8 mouse cellular contexts compared by ENCODE assay signal in genomic region chr8:61589972-61590391, GRCm38 (mm10).
DNase-seq lines count a peak whose midpoint lies in the region; ATAC-seq lines count a peak whose summit lies in the region.

No protein-coding gene starts in this region.

- H3K36me3 ChIP-seq in limb, embryonic 12.5 days = peaks cover 6% of the 10 kb centered on the region
- H3K36me3 ChIP-seq in neural tube, embryonic 14.5 days (ENCODE audit: control insufficient read depth, insufficient read depth, low read length) = no peaks in the 10 kb centered on the region

- WGBS in limb, embryonic 12.5 days = 2% methylated on average over 11 of the region's 11 CpGs
- WGBS in neural tube, embryonic 14.5 days = 3% methylated on average over 10 of the region's 11 CpGs

- DNase-seq in cerebellum, adult 11 months = peak; percentile 3
- DNase-seq in cerebellum, adult 8-10 months = no peak
- peak; percentile 65 for DNase-seq in embryo, embryonic 10.5 days (ENCODE audit: low spot score)
- peak; percentile 64 to 69 for DNase-seq in heart, postnatal 10 days
- no peak for DNase-seq in testis, postnatal 10 days (ENCODE audit: low spot score)
- no peak for DNase-seq in gastrocnemius, postnatal 14 days

- peak overlapping the region; percentile 73 for H3K9ac ChIP-seq in limb, embryonic 12.5 days (replicated peaks)
- H3K9ac ChIP-seq in neural tube, embryonic 14.5 days (replicated peaks; ENCODE audit: low read depth, low read length) = no peak overlapping the region

- no peaks in the 10 kb centered on the region for H3K9me3 ChIP-seq in limb, embryonic 12.5 days
- no peaks in the 10 kb centered on the region for H3K9me3 ChIP-seq in neural tube, embryonic 14.5 days (ENCODE audit: control insufficient read depth, low read length)

- H3K27me3 ChIP-seq in limb, embryonic 12.5 days = no peaks in the 10 kb centered on the region
- H3K27me3 ChIP-seq in neural tube, embryonic 14.5 days (ENCODE audit: control insufficient read depth, insufficient read depth, low read length) = no peaks in the 10 kb centered on the region

- intact Hi-C loops in heart, postnatal 10 days (cut with DNase I) = no loop called here
- intact Hi-C loops in gastrocnemius, postnatal 14 days (cut with DNase I; ENCODE audit: low total_unique reads) = no loop called here

- peak; percentile 50 for ATAC-seq in limb, embryonic 12.5 days (ENCODE audit: insufficient number of reproducible peaks, insufficient read depth, low FRiP score, low TSS enrichment, low read depth)
- ATAC-seq in neural tube, embryonic 14.5 days (ENCODE audit: low read depth) = peak; percentile 29; the same call in 1 of the 2 replicates

- peak overlapping the region; percentile 65 for H3K4me3 ChIP-seq in limb, embryonic 12.5 days (replicated peaks)
- H3K4me3 ChIP-seq in neural tube, embryonic 14.5 days (ENCODE audit: low read depth, low read length) = peak overlapping the region; percentile 2; the same call in 1 of the 2 replicates

- peak overlapping the region; percentile 69 for H3K4me2 ChIP-seq in limb, embryonic 12.5 days
- H3K4me2 ChIP-seq in neural tube, embryonic 14.5 days (ENCODE audit: low read depth, low read length) = peak overlapping the region; percentile 12; the same call in 1 of the 2 replicates

- H3K27ac ChIP-seq in limb, embryonic 12.5 days = peak overlapping the region; percentile 94
- H3K27ac ChIP-seq in neural tube, embryonic 14.5 days (ENCODE audit: low read depth, low read length) = no peak overlapping the region

- peaks cover 45% of the 10 kb centered on the region for H3K4me1 ChIP-seq in limb, embryonic 12.5 days (replicated peaks)
- H3K4me1 ChIP-seq in neural tube, embryonic 14.5 days (ENCODE audit: control insufficient read depth, insufficient read depth, low read length) = 0 out of 2 replicates have a peak, but pooled peaks cover 6% of the 10 kb centered on the region

Comparison
In these comparisons a context has a peak if more than half of its experiments do, and no peak if none do; other contexts are left out.
1. DNase-seq: peak in cerebellum, adult 11 months (single experiment), embryo, embryonic 10.5 days (single experiment) and heart, postnatal 10 days (2 of 2); none in cerebellum, adult 8-10 months (single experiment), testis, postnatal 10 days (single experiment) and gastrocnemius, postnatal 14 days (single experiment).